Mouse (Mus musculus): ENCODE measurements around the gene Gm42688. TPM values are rescaled to one million over a fixed set of nuclear protein-coding genes. Genes with fewer than 3 reads are reported as not detected.

Gm42688 gene
- total RNA-seq (2021) = 1 to 10 TPM; 1.0 to 1.2 TPM
- long read RNA-seq, experiment 1, partial matches to known transcripts = 18 of 19 reads
- long read RNA-seq, experiment 1, other reads (novel, unspliced or antisense) = 1 of 19 reads
- long read RNA-seq, experiment 2, partial matches to known transcripts = 12 of 13 reads
- long read RNA-seq, experiment 2, other reads (novel, unspliced or antisense) = 1 of 13 reads

DNA sequence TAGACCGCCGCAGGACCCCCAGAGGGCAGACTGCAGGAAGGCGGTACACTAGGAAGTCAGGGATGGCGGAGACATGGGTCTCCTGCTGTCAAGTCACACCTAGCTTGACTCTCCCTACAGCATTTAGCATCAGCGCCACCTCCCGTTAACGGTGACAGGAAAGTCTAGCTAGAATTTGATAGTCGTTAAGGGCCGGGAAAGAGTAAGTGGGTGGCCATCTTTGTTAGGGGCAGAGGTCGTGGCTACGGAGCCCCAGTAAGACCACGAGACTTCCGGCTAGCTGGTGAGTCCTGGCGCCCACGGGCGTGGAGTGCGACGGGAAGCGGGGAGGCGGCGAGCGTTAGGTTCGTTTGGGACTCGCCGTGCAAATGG is at the start of gene Gm42688, which contains the start of gene Ccdc142:
Gm42688 (plus strand) TSS at position 302 of the 372 bp plus-strand sequence.
Ccdc142 (plus strand) TSS at position 286 of the 372 bp plus-strand sequence.
- intact Hi-C loops (cut with DNase I) = loop anchor here (1.0 to 10.0 kb wide), 3 partner anchors 47 to 403 kb away; partner anchors contain the start of genes Aup1, Dguok and Htra2
- Histone ChIP-seq H3K27ac (peak within 1 kb of the TSS; percentile 92), H3K4me3 (peak within 1 kb of the TSS; percentile 97)
- peak; percentile 62 for TF ChIP-seq CTCF (IDR thresholded peaks at IDR 0.05)
- peak; percentile 92 for DNase-seq

GRCm38 (mm10) chr6:83053136-83053960 is 48.1 kb upstream of the Gm42688 start:
- intact Hi-C loops (cut with DNase I) = no loop called here

DNA sequence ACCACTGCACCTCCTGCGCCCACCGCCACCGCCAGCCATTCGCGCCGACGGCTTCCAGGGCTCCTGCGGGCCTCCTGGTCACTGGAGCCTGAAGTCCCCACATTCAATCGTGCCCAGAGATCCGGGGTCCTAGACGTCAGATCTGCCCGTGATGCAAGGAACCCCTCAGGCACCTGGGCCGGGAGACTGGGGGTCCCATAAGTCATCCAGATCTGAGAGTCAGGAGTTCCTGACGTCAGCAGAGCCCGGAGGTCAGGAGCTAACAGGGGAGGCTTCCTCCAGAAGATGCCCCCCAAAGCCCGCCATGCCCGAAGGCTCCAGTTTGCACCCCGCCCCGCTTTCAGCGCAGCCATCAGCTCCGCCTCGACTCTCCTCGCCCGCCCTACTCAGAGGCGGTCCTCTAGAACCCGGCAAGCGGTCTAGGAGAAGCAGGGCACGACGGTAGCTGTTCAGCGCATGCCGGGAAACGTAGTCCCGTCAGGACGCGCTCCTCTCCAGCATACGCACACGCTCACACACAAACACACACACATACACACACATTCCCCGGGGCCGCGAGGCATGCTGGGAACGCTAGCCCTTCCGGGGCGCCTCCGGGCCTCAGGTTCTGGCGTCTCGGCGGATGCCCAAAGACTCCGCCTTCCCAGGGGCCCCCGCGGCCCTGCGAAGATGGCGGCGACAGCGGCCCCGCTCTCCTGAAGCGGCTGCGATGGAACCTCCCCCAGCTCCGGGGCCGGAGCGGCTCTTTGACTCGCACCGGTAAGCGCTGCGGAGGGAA is 47.2 kb upstream of the Gm42688 start, which contains the start of gene Aup1:
Aup1 (plus strand) TSS at position 448 of the 778 bp plus-strand sequence.
- TF ChIP-seq CTCF (IDR thresholded peaks at IDR 0.05) = no peak
- peak within 1 kb of the TSS; percentile 85 for H3K4me3 ChIP-seq
- H3K27ac ChIP-seq = peak within 1 kb of the TSS; percentile 91
- peak; percentile 98 for DNase-seq
- intact Hi-C loops (cut with DNase I) = loop anchor here (1.0 to 2.0 kb wide), 3 partner anchors 23 to 58 kb away; partner anchors contain the start of genes Ccdc142, Gm42688 and Pcgf1

More at GRCm38 (mm10) chr6:83053136-83053960, 48.1 kb upstream of the Gm42688 start:
- H3K27ac ChIP-seq = peak overlapping the region; percentile 91
- DNase-seq = peak; percentile 53
- peak overlapping the region; percentile 85 for H3K4me3 ChIP-seq
- TF ChIP-seq CTCF (IDR thresholded peaks at IDR 0.05) = no peak

- DNase-seq = no peak
- peak; percentile 51 for TF ChIP-seq CTCF (IDR thresholded peaks at IDR 0.05)
- peak within 1 kb of the TSS; percentile 85 for H3K4me3 ChIP-seq
- H3K27ac ChIP-seq = peak within 1 kb of the TSS; percentile 91
- intact Hi-C loops (cut with DNase I) = loop anchor here (1.0 to 5.0 kb wide), 4 partner anchors 22 to 107 kb away; partner anchors contain the start of genes Ccdc142, Gm42688 and Pcgf1
Observed at GRCm38 (mm10) chr6:83054871-83055431, 46.5 kb upstream of the Gm42688 start, which contains the start of gene Htra2. TSS of gene Htra2 (minus strand) at chr6:83055273.

DNA sequence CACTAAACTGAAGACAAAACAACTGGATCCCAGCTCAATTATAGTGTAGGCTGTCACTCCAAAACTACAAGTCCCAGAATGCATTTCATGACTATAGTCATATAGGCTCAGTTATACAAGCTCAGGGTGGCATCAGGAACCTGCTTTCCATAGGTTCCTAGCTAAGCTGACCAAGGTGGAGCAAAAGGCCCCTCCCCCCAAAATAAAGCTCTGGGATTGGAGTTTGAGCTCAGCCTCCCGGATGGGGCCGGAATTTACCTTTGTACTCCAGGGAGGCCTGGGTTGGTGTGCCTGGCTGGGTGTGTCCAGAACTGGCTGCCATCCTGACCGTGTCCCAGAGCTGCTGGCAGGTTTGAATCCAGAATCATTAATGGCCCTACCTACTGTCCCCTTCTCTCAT is 43.6 kb upstream of the Gm42688 start, which contains the start of gene Dqx1:
Dqx1 (plus strand) TSS at position 55 of the 400 bp plus-strand sequence.
- intact Hi-C loops (cut with DNase I) = loop anchor here (5.0 kb wide), 1 partner anchor 105 kb away; no protein-coding TSS in a partner anchor
- Histone ChIP-seq H3K4me3 (no peak within 1 kb of the TSS), H3K27ac (no peak within 1 kb of the TSS)
- DNase-seq = no peak
- no peak for TF ChIP-seq CTCF (IDR thresholded peaks at IDR 0.05)

GRCm38 (mm10) chr6:83058725-83059124 is 42.7 kb upstream of the Gm42688 start:
- intact Hi-C loops (cut with DNase I) = loop anchor here (5.0 kb wide), 1 partner anchor 104 kb away; no protein-coding TSS in a partner anchor
- no peak overlapping the region for H3K4me3 ChIP-seq
- DNase-seq = no peak
- H3K27ac ChIP-seq = no peak overlapping the region
- no peak for TF ChIP-seq CTCF (IDR thresholded peaks at IDR 0.05)

DNA sequence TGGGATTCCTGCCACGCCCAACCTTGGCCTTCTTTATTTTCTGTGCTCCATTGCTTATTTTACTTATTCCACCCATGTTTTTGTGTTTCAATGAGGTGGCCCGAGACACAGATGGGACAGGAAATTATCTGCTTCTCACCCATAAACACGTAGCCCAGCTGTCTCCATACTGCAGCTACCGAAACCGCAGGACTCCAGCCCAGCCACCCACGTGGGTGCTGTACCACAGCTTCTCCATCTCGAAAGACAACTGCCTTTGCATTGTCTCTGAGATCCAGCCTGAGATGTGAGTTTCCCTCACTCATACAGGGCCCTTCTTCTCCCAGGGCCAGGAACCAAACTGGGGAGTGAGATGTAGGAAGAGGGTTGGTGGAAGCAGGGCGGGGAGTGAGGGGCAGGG is 35.4 kb upstream of the Gm42688 start:
- no peak for TF ChIP-seq CTCF (IDR thresholded peaks at IDR 0.05)
- DNase-seq = no peak
- intact Hi-C loops (cut with DNase I) = no loop called here
- Histone ChIP-seq H3K4me3 (no peak overlapping the region), H3K27ac (no peak overlapping the region)

GRCm38 (mm10) chr6:83066441-83066840 is 35.0 kb upstream of the Gm42688 start:
- no peak overlapping the region for H3K4me3 ChIP-seq
- H3K27ac ChIP-seq = no peak overlapping the region
- intact Hi-C loops (cut with DNase I) = no loop called here
- DNase-seq = no peak
- TF ChIP-seq CTCF (IDR thresholded peaks at IDR 0.05) = no peak

GRCm38 (mm10) chr6:83068221-83068620 is 33.2 kb upstream of the Gm42688 start:
- Histone ChIP-seq H3K4me3 (peak overlapping the region; percentile 58; the same call in 1 of the 2 replicates), H3K27ac (no peak overlapping the region)
- no peak for TF ChIP-seq CTCF (IDR thresholded peaks at IDR 0.05)
- DNase-seq = no peak
- intact Hi-C loops (cut with DNase I) = no loop called here

DNA sequence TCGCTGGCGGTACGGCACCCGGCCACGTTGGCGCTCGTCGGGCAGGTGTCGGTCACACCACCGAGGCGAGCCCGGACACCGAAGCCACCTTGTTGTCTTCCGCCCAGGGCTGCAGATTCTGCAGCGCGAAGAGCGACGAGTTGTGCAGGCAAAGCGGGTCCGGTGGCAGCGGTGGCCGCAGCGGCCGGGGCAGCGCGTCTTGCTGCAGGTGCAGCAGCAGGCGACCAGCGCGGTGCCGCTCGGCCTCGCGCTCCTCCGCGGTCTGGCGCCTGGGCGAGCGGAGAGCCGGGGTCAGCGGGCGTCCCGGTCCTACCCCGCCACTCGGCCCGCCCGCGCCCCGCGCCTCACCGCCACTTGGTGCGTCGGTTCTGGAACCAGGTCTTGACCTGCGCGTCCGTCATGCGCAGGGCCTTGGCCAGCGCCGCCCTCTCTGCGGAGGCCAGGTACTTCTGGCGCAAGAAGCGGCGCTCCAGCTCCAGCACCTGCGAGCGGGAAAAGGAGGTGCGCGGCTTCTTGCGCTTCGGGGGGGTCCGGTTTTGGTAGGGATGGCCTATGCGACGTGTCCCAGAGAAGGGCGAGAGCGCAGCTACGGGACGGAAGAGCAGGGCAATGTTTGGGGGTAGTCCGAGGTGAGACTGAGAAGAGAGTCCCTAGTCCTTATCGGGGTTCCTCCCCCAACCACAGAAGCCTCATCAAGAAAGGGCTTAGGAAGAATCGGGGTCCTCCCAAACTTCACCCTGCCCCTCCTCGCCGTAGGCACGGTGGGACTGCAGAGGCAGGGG is 32.5 kb upstream of the Gm42688 start:
- TF ChIP-seq CTCF (IDR thresholded peaks at IDR 0.05) = no peak
- no peak overlapping the region for H3K27ac ChIP-seq
- peak overlapping the region; percentile 58 for H3K4me3 ChIP-seq
- DNase-seq = no peak
- intact Hi-C loops (cut with DNase I) = no loop called here
